In the genomic region with DNA sequence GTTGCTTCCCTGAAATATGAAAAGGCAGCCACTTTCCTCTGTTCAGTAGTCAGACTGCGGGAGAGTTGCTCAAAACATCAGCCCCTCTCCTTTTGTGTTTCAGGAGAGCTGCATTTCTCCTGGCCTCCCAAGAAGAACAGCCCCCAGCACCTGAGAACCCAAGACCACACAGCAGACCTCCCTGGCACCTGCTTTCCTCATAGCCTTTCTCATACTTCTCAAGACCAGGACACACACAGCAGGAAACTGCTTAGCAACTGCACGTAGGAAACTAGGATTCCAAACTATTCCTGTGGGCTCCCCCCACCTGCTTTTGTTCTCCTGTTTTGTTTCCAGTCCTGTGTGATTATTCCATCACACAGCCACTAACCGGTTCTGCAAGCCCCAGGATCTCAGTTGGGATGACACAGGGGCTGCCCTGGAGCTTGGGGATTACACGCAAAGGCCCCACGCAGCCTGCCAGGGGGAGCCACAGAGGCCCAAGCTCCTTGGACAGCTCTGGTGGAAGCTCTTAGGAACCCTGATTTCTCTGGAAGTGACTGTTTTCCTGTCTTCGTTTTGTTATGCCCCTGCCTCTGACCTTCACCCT, we compare ENCODE assay signal across 13 mouse cellular contexts.
DNase-seq lines count a peak whose midpoint lies in the region; ATAC-seq and TF ChIP-seq lines count a peak whose summit lies in the region.
"Had no signal": no experiment of that assay in that cellular context is flagged by ENCODE, and none has a peak within 500 bp of the region (broad histone marks: within the 10 kb centered on the region; RNA-seq: fewer than 3 reads in every experiment).

No protein-coding gene starts in this region.

- H3K9ac ChIP-seq in forebrain, embryonic 11.5 days (ENCODE audit: low read length) = no peak overlapping the region
- H3K9ac ChIP-seq in forebrain, embryonic 12.5 days = no peak overlapping the region
- H3K9ac ChIP-seq in limb, embryonic 15.5 days = no peak overlapping the region
- H3K9ac ChIP-seq: hindbrain, embryonic 15.5 days had no signal

- H3K4me3 ChIP-seq in forebrain, embryonic 11.5 days (ENCODE audit: low read depth, low read length) = no peak overlapping the region
- H3K4me3 ChIP-seq in forebrain, embryonic 12.5 days (replicated peaks) = no peak overlapping the region
- H3K4me3 ChIP-seq in layer of hippocampus, adult 2 months = no peak overlapping the region
- H3K4me3 ChIP-seq in limb, embryonic 15.5 days = no peak overlapping the region
- H3K4me3 ChIP-seq: hindbrain, embryonic 15.5 days had no signal

- 0 out of 2 replicates have a peak, but pooled peaks cover 3% of the 10 kb centered on the region for H3K4me1 ChIP-seq in forebrain, embryonic 11.5 days (replicated peaks; ENCODE audit: control insufficient read depth, insufficient read depth, low read length)
- H3K4me1 ChIP-seq in forebrain, embryonic 12.5 days = peaks cover 8% of the 10 kb centered on the region
- peaks cover 10% of the 10 kb centered on the region for H3K4me1 ChIP-seq in limb, embryonic 15.5 days

- H3K36me3 ChIP-seq in forebrain, embryonic 11.5 days (ENCODE audit: control insufficient read depth, insufficient read depth, low read length) = no peaks in the 10 kb centered on the region
- H3K36me3 ChIP-seq in forebrain, embryonic 12.5 days (replicated peaks) = no peaks in the 10 kb centered on the region
- H3K36me3 ChIP-seq in limb, embryonic 15.5 days = no peaks in the 10 kb centered on the region
- H3K36me3 ChIP-seq: hindbrain, embryonic 15.5 days had no signal

- TF ChIP-seq CTCF in layer of hippocampus, adult 2 months (conservative IDR thresholded peaks at IDR 0.05) = peak; percentile 39

- peak; percentile 52 for DNase-seq in forebrain, embryonic 11.5 days (ENCODE audit: low spot score)
- no peak for DNase-seq in layer of hippocampus, adult 2 months (ENCODE audit: low spot score in 2 of 2)
- no peak for DNase-seq in layer of hippocampus, postnatal 10 days (ENCODE audit: low spot score in 2 of 2)
- peak; percentile 45 for DNase-seq in ZHBTc4 (ENCODE audit: low read depth, low spot score)
- DNase-seq in thymus, postnatal 14 days = no peak
- DNase-seq: cerebellum, adult 11-12 months; right cerebral cortex, adult 18-20 months; thymus, adult 18-20 months had no signal

- no peak overlapping the region for H3K4me2 ChIP-seq in forebrain, embryonic 11.5 days (ENCODE audit: low read depth, low read length, severe bottlenecking)
- H3K4me2 ChIP-seq in forebrain, embryonic 12.5 days = no peak overlapping the region
- no peak overlapping the region for H3K4me2 ChIP-seq in limb, embryonic 15.5 days
- H3K4me2 ChIP-seq: hindbrain, embryonic 15.5 days had no signal

- no peak for ATAC-seq in forebrain, embryonic 11.5 days (replicated peaks; ENCODE audit: low FRiP score)
- no peak for ATAC-seq in forebrain, embryonic 12.5 days (ENCODE audit: low FRiP score)
- ATAC-seq in limb, embryonic 15.5 days (ENCODE audit: insufficient number of reproducible peaks, low FRiP score, low TSS enrichment, low read depth) = no peak
- no peak for ATAC-seq in activated CD4-positive, CD25-positive, alpha-beta regulatory T cell, adult 4 months
- ATAC-seq: forebrain, embryonic 14.5 days had no signal

- WGBS in forebrain, embryonic 11.5 days = 19% methylated on average over 6 of the region's 6 CpGs
- WGBS in forebrain, embryonic 12.5 days = 20% methylated on average over 6 of the region's 6 CpGs
- WGBS in limb, embryonic 15.5 days = 29% methylated on average over 6 of the region's 6 CpGs

- no peaks in the 10 kb centered on the region for H3K9me3 ChIP-seq in forebrain, embryonic 11.5 days (ENCODE audit: control insufficient read depth, low read length)
- no peaks in the 10 kb centered on the region for H3K9me3 ChIP-seq in forebrain, embryonic 12.5 days
- no peaks in the 10 kb centered on the region for H3K9me3 ChIP-seq in limb, embryonic 15.5 days
- H3K9me3 ChIP-seq: hindbrain, embryonic 15.5 days had no signal

- H3K27ac ChIP-seq in forebrain, embryonic 11.5 days (ENCODE audit: low read depth, low read length) = no peak overlapping the region
- H3K27ac ChIP-seq in forebrain, embryonic 12.5 days = no peak overlapping the region
- no peak overlapping the region for H3K27ac ChIP-seq in layer of hippocampus, adult 2 months
- peak overlapping the region; percentile 54 for H3K27ac ChIP-seq in limb, embryonic 15.5 days
- H3K27ac ChIP-seq: hindbrain, embryonic 15.5 days had no signal

- H3K27me3 ChIP-seq in forebrain, embryonic 11.5 days (ENCODE audit: control insufficient read depth, insufficient read depth, low read length) = no peaks in the 10 kb centered on the region
- H3K27me3 ChIP-seq in forebrain, embryonic 12.5 days = no peaks in the 10 kb centered on the region
- no peaks in the 10 kb centered on the region for H3K27me3 ChIP-seq in limb, embryonic 15.5 days
- H3K27me3 ChIP-seq: hindbrain, embryonic 15.5 days had no signal

Comparison
In these comparisons a context has a peak if more than half of its experiments do, and no peak if none do; other contexts are left out.
1. DNase-seq: peak in forebrain, embryonic 11.5 days (single experiment) and ZHBTc4 (single experiment); none in layer of hippocampus, adult 2 months (0 of 2), layer of hippocampus, postnatal 10 days (0 of 2) and thymus, postnatal 14 days (single experiment).